Mouse (Mus musculus): ENCODE measurements around the gene Mxra8. TPM values are rescaled to one million over a fixed set of nuclear protein-coding genes. Genes with fewer than 3 reads are reported as not detected.
A peak's percentile ranks its signal among the peaks of the same experiment; 100 is the strongest.

The Mxra8 gene
- total RNA-seq, 2 experiments from 2014 or later, result 1.2 TPM; not detected in 1

- peak; percentile 22 for ATAC-seq (ENCODE audit: poor library complexity, severe bottlenecking)
Observed at GRCm38 (mm10) chr4:155833836-155834235, 5.6 kb upstream of the Mxra8 start.

GRCm38 (mm10) chr4:155837404-155838010 lies 2.0 kb upstream of the Mxra8 start:
- ATAC-seq (ENCODE audit: poor library complexity, severe bottlenecking), result peak; percentile 41

GRCm38 (mm10) chr4:155838187-155839153 lies 1.0 kb upstream of the Mxra8 start:
- ATAC-seq (ENCODE audit: poor library complexity, severe bottlenecking), result no peak

- ATAC-seq (ENCODE audit: poor library complexity, severe bottlenecking), result no peak
Observed at GRCm38 (mm10) chr4:155840076-155841002, 859 bp downstream of the Mxra8 start.

- ATAC-seq (ENCODE audit: poor library complexity, severe bottlenecking), result peak; percentile 76
Observed at GRCm38 (mm10) chr4:155841003-155841454, 1.5 kb downstream of the Mxra8 start.

GRCm38 (mm10) chr4:155841651-155842270 lies 2.3 kb downstream of the Mxra8 start:
- ATAC-seq (ENCODE audit: poor library complexity, severe bottlenecking), result 0 out of 2 replicates have a peak, but pooled peaks have one; percentile 1

- ATAC-seq (ENCODE audit: poor library complexity, severe bottlenecking), result no peak
Observed at GRCm38 (mm10) chr4:155843231-155843630, 3.8 kb downstream of the Mxra8 start.

GRCm38 (mm10) chr4:155846871-155847578 lies 7.5 kb downstream of the Mxra8 start, which contains the start of gene Dvl1:
Dvl1 (plus strand) TSS chr4:155847402.
- peak; percentile 78 for ATAC-seq (ENCODE audit: poor library complexity, severe bottlenecking)

- ATAC-seq (ENCODE audit: poor library complexity, severe bottlenecking), result peak; percentile 25
Observed at GRCm38 (mm10) chr4:155847591-155848352, 8.3 kb downstream of the Mxra8 start.

GRCm38 (mm10) chr4:155848434-155849095 lies 9.1 kb downstream of the Mxra8 start:
- no peak for ATAC-seq (ENCODE audit: poor library complexity, severe bottlenecking)

- ATAC-seq (ENCODE audit: poor library complexity, severe bottlenecking), result no peak
Observed at GRCm38 (mm10) chr4:155849391-155849790, 9.9 kb downstream of the Mxra8 start.

- ATAC-seq (ENCODE audit: poor library complexity, severe bottlenecking), result no peak
Observed at GRCm38 (mm10) chr4:155849792-155850451, 10.4 kb downstream of the Mxra8 start.

- no peak for ATAC-seq (ENCODE audit: poor library complexity, severe bottlenecking)
Observed at GRCm38 (mm10) chr4:155851368-155851767, 11.9 kb downstream of the Mxra8 start.

GRCm38 (mm10) chr4:155851951-155852411 lies 12.5 kb downstream of the Mxra8 start:
- ATAC-seq (ENCODE audit: poor library complexity, severe bottlenecking), result no peak

- no peak for ATAC-seq (ENCODE audit: poor library complexity, severe bottlenecking)
Observed at GRCm38 (mm10) chr4:155853421-155853820, 13.9 kb downstream of the Mxra8 start.

GRCm38 (mm10) chr4:155854991-155855390 lies 15.5 kb downstream of the Mxra8 start:
- ATAC-seq (ENCODE audit: poor library complexity, severe bottlenecking), result no peak

- no peak for ATAC-seq (ENCODE audit: poor library complexity, severe bottlenecking)
Observed at GRCm38 (mm10) chr4:155856071-155856470, 16.6 kb downstream of the Mxra8 start.

- ATAC-seq (ENCODE audit: poor library complexity, severe bottlenecking), result no peak
Observed at GRCm38 (mm10) chr4:155856881-155857280, 17.4 kb downstream of the Mxra8 start.

Data from megakaryocyte, adult 5-6 weeks (primary cell).